Mouse (Mus musculus) liver, adult 2 months (tissue): Measurements from ENCODE around the gene Rpl5.

Experiments
- CTCF ChIP-seq: fragments of 200-500 bp; IDR thresholded peaks from 2 replicates; pipeline ENCODE4 v1.5.1; 2011; ENCODE audit warnings: low read depth, low read length, control low read depth
- POLR2A ChIP-seq: fragments of 200-500 bp; IDR thresholded peaks from 2 replicates; pipeline ENCODE4 v1.6.1; 2011; ENCODE audit warnings: low read length, control low read depth; ENCODE audit not compliant: insufficient read depth; ENCODE audit errors: extremely low read depth

GRCm38 (mm10) chr5:107941222-107941621, 40.9 kb downstream of the Rpl5 start:
- TF ChIP-seq CTCF (no peak), POLR2A (no peak)
